Mouse (Mus musculus) MEL (cell line): ENCODE results near the gene Btk.

ENCODE experiments used
- MAFK ChIP-seq: IDR thresholded peaks from 2 replicates; pipeline ENCODE4 v1.6.1; 2011; ENCODE audit warnings: low read depth, mild to moderate bottlenecking, low read length, improper control_type of control experiment, borderline replicate concordance
- MEF2A ChIP-seq: IDR thresholded peaks from 2 replicates; pipeline ENCODE4 v1.6.1; 2014; ENCODE audit warnings: low read depth, mild to moderate bottlenecking, inconsistent platforms, low read length, improper control_type of control experiment; ENCODE audit not compliant: poor library complexity, insufficient replicate concordance, severe bottlenecking; ENCODE audit errors: extremely low read depth
- POLR2A ChIP-seq, 2 experiments: IDR thresholded peaks; 2 replicates each; pipeline ENCODE4 v1.6.1; 2011 to 2012; ENCODE audit warnings: low read length in 2 of 2, mild to moderate bottlenecking in 2 of 2, control low read depth in 1 of 2, improper control_type of control experiment in 1 of 2, low read depth in 1 of 2, moderate library complexity in 1 of 2; ENCODE audit not compliant: control insufficient read depth in 1 of 2, insufficient read depth in 1 of 2, poor library complexity in 1 of 2

- TF ChIP-seq POLR2A (IDR thresholded peaks at IDR 0.05; ENCODE audit: control insufficient read depth in 1 of 2, insufficient read depth in 1 of 2, low read depth in 1 of 2, low read length in 2 of 2, poor library complexity in 1 of 2) (no peak), MAFK (no peak), MEF2A (no peak)
Observed at GRCm38 (mm10) chrX:134601380-134602120, 18.2 kb upstream of the Btk start.
